Comparison of ENCODE assay signal across 8 mouse cellular contexts in genomic region chr5:135904259-135904658, GRCm38 (mm10). TPM values are rescaled to one million over a fixed set of nuclear protein-coding genes. Genes with fewer than 3 reads are reported as not detected.
DNase-seq lines count a peak whose midpoint lies in the region; ATAC-seq and TF ChIP-seq lines count a peak whose summit lies in the region.

No protein-coding gene starts in this region.

- H3K4me1 ChIP-seq in heart, embryonic 14.5 days (ENCODE audit: control insufficient read depth in 2 of 2, insufficient read depth in 2 of 2, low read length in 2 of 2): peaks cover 12 to 21% of the 10 kb centered on the region in 2 experiments
- peaks cover 2% of the 10 kb centered on the region for H3K4me1 ChIP-seq in ES-Bruce4 (ENCODE audit: control insufficient read depth, insufficient read depth, low read length)
- peaks cover 27% of the 10 kb centered on the region for H3K4me1 ChIP-seq in forebrain, embryonic 15.5 days
- peaks cover 14% of the 10 kb centered on the region for H3K4me1 ChIP-seq in midbrain, embryonic 11.5 days (ENCODE audit: control insufficient read depth, insufficient read depth, low read length)

- H3K9ac ChIP-seq in heart, embryonic 14.5 days (ENCODE audit: low read length): peak overlapping the region; percentile 41; the same call in 1 of the 2 replicates
- H3K9ac ChIP-seq in ES-Bruce4 (ENCODE audit: low read depth, poor library complexity, severe bottlenecking): no peak overlapping the region
- H3K9ac ChIP-seq in forebrain, embryonic 15.5 days (replicated peaks): no peak overlapping the region
- 0 out of 2 replicates have a peak overlapping the region, but pooled peaks have one; percentile 12 for H3K9ac ChIP-seq in midbrain, embryonic 11.5 days (ENCODE audit: low read length)

- peaks cover 34% of the 10 kb centered on the region for H3K36me3 ChIP-seq in heart, embryonic 14.5 days (ENCODE audit: control insufficient read depth, insufficient read depth, low read length)
- peaks cover 25% of the 10 kb centered on the region for H3K36me3 ChIP-seq in ES-Bruce4 (ENCODE audit: control insufficient read depth, insufficient read depth, low read length, poor library complexity, severe bottlenecking)
- H3K36me3 ChIP-seq in forebrain, embryonic 15.5 days: peaks cover 15% of the 10 kb centered on the region
- H3K36me3 ChIP-seq in midbrain, embryonic 11.5 days (ENCODE audit: control insufficient read depth, insufficient read depth, low read length): peaks cover 8% of the 10 kb centered on the region

- H3K4me3 ChIP-seq in heart, embryonic 14.5 days (ENCODE audit: control insufficient read depth in 1 of 2, insufficient read depth in 1 of 2, low read depth in 1 of 2, low read length in 2 of 2): peak overlapping the region in 1 of 2 experiments; percentile 40; a peak in 1 of 4 replicates
- no peak overlapping the region for H3K4me3 ChIP-seq in ES-Bruce4 (ENCODE audit: low read depth, low read length)
- no peak overlapping the region for H3K4me3 ChIP-seq in forebrain, embryonic 15.5 days
- no peak overlapping the region for H3K4me3 ChIP-seq in midbrain, embryonic 11.5 days (ENCODE audit: low read depth, low read length)

- no peak for TF ChIP-seq POLR2A in ES-Bruce4 (IDR thresholded peaks at IDR 0.05; ENCODE audit: insufficient read depth, low read length)

- TF ChIP-seq EP300 in ES-Bruce4 (IDR thresholded peaks at IDR 0.05; ENCODE audit: insufficient read depth, low read depth, low read length): no peak

- H3K27me3 ChIP-seq in heart, embryonic 14.5 days (ENCODE audit: control insufficient read depth, insufficient read depth, low read length): no peaks in the 10 kb centered on the region
- H3K27me3 ChIP-seq in ES-Bruce4 (ENCODE audit: control insufficient read depth, insufficient read depth, low read length, poor library complexity, severe bottlenecking): no peaks in the 10 kb centered on the region
- H3K27me3 ChIP-seq in forebrain, embryonic 15.5 days: no peaks in the 10 kb centered on the region
- no peaks in the 10 kb centered on the region for H3K27me3 ChIP-seq in midbrain, embryonic 11.5 days (ENCODE audit: control insufficient read depth, insufficient read depth, low read length)

- no peak for ATAC-seq in heart, embryonic 14.5 days (ENCODE audit: insufficient number of reproducible peaks, insufficient read depth, low FRiP score, low read depth)
- ATAC-seq in forebrain, embryonic 15.5 days (replicated peaks): no peak
- no peak for ATAC-seq in midbrain, embryonic 11.5 days (ENCODE audit: low FRiP score)

- H3K4me2 ChIP-seq in heart, embryonic 14.5 days (ENCODE audit: low read length): peak overlapping the region; percentile 77
- peak overlapping the region; percentile 76 for H3K4me2 ChIP-seq in forebrain, embryonic 15.5 days (replicated peaks)
- H3K4me2 ChIP-seq in midbrain, embryonic 11.5 days: peak overlapping the region; percentile 64; the same call in 1 of the 2 replicates

- intact Hi-C loops in heart, postnatal 10 days (cut with DNase I): loop anchor here (1.0 to 5.0 kb wide), 2 partner anchors 31 to 78 kb away; partner anchors contain the start of gene Zp3

- DNase-seq in heart, postnatal 10 days: no peak
- DNase-seq in midbrain, embryonic 11.5 days (ENCODE audit: low spot score, missing footprints): no peak
- DNase-seq in adrenal gland, adult 8-10 months: no peak
- DNase-seq in gastrocnemius, postnatal 25 days: no peak
- no peak for DNase-seq in urinary bladder, postnatal 36 days (ENCODE audit: low spot score in 2 of 2)

- no peaks in the 10 kb centered on the region for H3K9me3 ChIP-seq in heart, embryonic 14.5 days (ENCODE audit: control insufficient read depth, low read length)
- no peaks in the 10 kb centered on the region for H3K9me3 ChIP-seq in ES-Bruce4 (replicated peaks; ENCODE audit: control insufficient read depth, insufficient read depth, low read length, poor library complexity, severe bottlenecking)
- H3K9me3 ChIP-seq in forebrain, embryonic 15.5 days: no peaks in the 10 kb centered on the region
- no peaks in the 10 kb centered on the region for H3K9me3 ChIP-seq in midbrain, embryonic 11.5 days (ENCODE audit: control insufficient read depth, low read length)

- TF ChIP-seq CTCF in ES-Bruce4 (IDR thresholded peaks at IDR 0.05; ENCODE audit: low read depth, low read length): no peak

- 61% methylated on average over 5 of the region's 5 CpGs for WGBS in heart, embryonic 14.5 days
- 56% methylated on average over 5 of the region's 5 CpGs for WGBS in forebrain, embryonic 15.5 days
- WGBS in midbrain, embryonic 11.5 days: 54% methylated on average over 5 of the region's 5 CpGs

- peak overlapping the region in 1 of 2 experiments; percentile 75; a peak in 2 of 4 replicates for H3K27ac ChIP-seq in heart, embryonic 14.5 days (replicated peaks in 1 of 2; ENCODE audit: control insufficient read depth in 1 of 2, insufficient read depth in 1 of 2, low read depth in 2 of 2, low read length in 2 of 2)
- peak overlapping the region; percentile 74 for H3K27ac ChIP-seq in ES-Bruce4 (ENCODE audit: insufficient read depth, low read length)
- H3K27ac ChIP-seq in forebrain, embryonic 15.5 days (replicated peaks): peak overlapping the region; percentile 85; the same call in 1 of the 2 replicates
- H3K27ac ChIP-seq in midbrain, embryonic 11.5 days (ENCODE audit: low read depth, low read length): no peak overlapping the region

RNA-seq across cellular contexts. Expression of gene Hspb1, which starts 16.5 kb away (rescaled TPM):
- polyA plus RNA-seq in heart, embryonic 14.5 days (2014; fragmentation: Nextera tagmentation; extraction: Ambion mirVana): 911 and 1,014 TPM in 2 replicates
- total RNA-seq in heart, postnatal 10 days (2021): 100 to 1,000 TPM; 304 to 329 TPM
- polyA plus RNA-seq in ES-Bruce4 (2011; ENCODE audit: insufficient read depth, insufficient read length, low read depth, missing spikeins): 426 and 500 TPM in 2 replicates
- 6.2 and 6.5 TPM in 2 replicates for polyA plus RNA-seq in forebrain, embryonic 15.5 days (2015; fragmentation: Nextera tagmentation; extraction: Ambion mirVana)
- polyA plus RNA-seq in midbrain, embryonic 11.5 days (2014; fragmentation: Nextera tagmentation; extraction: Ambion mirVana): 8.7 and 9.9 TPM in 2 replicates
- total RNA-seq in adrenal gland, adult 8-10 months (2022): 100 to 1,000 TPM; 113 to 288 (median 256) TPM
- 100 to 1,000 TPM; 290 to 454 TPM for total RNA-seq in gastrocnemius, postnatal 25 days (2021)

RNA-seq across cellular contexts. Expression of gene Ywhag, which starts 30.2 kb away (rescaled TPM):
- 72.5 and 84.8 TPM in 2 replicates for polyA plus RNA-seq in heart, embryonic 14.5 days (2014; fragmentation: Nextera tagmentation; extraction: Ambion mirVana)
- 100 to 1,000 TPM; 321 to 334 TPM for total RNA-seq in heart, postnatal 10 days (2021)
- 372 TPM in 2 replicates for polyA plus RNA-seq in ES-Bruce4 (2011; ENCODE audit: insufficient read depth, insufficient read length, low read depth, missing spikeins)
- 664 and 720 TPM in 2 replicates for polyA plus RNA-seq in forebrain, embryonic 15.5 days (2015; fragmentation: Nextera tagmentation; extraction: Ambion mirVana)
- 182 and 188 TPM in 2 replicates for polyA plus RNA-seq in midbrain, embryonic 11.5 days (2014; fragmentation: Nextera tagmentation; extraction: Ambion mirVana)
- total RNA-seq in adrenal gland, adult 8-10 months (2022): 100 to 1,000 TPM; 434 to 601 (median 481) TPM
- total RNA-seq in gastrocnemius, postnatal 25 days (2021): 100 to 1,000 TPM; 282 to 288 TPM

Comparison
In these comparisons a context has a peak if more than half of its experiments do, and no peak if none do; other contexts are left out.
1. H3K9ac ChIP-seq: peak in heart, embryonic 14.5 days (single experiment) and midbrain, embryonic 11.5 days (single experiment); none in ES-Bruce4 (single experiment) and forebrain, embryonic 15.5 days (single experiment).
2. RNA of gene Hspb1, which starts 16.5 kb away (polyA plus RNA-seq): 911 to 1,014 TPM in heart, embryonic 14.5 days and 426 to 500 TPM in ES-Bruce4; 8.7 to 9.9 TPM in midbrain, embryonic 11.5 days and 6.2 to 6.5 TPM in forebrain, embryonic 15.5 days; every median in the first group is over 10 times any median in the second.
3. Peak in every context shown above with its lines, with median percentiles within 50 percentile points of each other: H3K4me2 ChIP-seq.